Mouse (Mus musculus): ENCODE measurements at regions not wholly inside any gene's neighbourhood (a gene's known extent, or its start where the extent isn't known, plus 50 kb on each side); places are given as distances from the start of the nearest gene placed in this dataset.
A peak's percentile ranks its signal among the peaks of the same experiment; 100 is the strongest.
"Not testable (repeated sequence)": the region's sequence is repeated elsewhere in the genome, so short reads cannot be mapped to it uniquely, and the experiment has no call there.

DNA sequence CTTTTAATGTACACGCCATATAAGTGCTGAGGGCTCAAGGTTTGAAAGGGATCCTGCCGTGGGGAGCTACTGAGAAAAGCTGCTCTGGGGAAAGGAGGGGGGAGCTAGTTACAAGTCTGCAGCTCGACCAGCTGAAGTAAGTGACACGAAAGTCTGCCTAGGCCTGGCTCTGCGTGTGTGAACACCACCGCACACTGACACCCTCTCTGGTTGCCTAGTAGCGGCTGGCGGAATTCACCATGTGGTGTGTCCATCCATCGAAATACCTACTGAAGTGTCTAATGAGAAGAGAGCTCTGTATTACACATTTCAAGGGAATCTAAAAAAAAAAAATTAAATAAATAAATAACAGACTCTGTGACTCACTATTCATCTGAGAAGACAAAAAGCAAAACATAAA lies 813.4 kb downstream of the Diaph3 start:
- intact Hi-C loops (cut with DNase I): no loop called here
- no peak for DNase-seq

DNA sequence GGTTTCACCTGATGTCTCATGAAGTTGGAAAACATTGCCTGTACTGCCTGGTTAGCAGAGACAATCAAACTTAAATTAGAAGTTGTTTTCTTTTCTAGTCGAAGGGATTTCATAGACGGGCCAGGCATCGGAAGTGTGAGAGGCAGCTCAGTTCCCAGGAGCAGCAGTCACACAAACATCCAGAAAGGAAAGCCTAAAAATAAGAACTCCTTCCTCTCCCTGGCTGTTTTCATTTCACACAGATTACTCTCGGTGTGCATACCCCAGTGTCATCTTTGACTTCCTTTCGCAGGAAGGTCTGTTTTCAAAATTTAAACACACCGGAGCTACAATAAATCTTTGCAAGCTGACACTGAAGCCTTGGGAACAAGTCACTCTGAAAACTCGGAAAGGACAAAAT lies 818.7 kb downstream of the Diaph3 start:
- intact Hi-C loops (cut with DNase I): no loop called here
- DNase-seq: no peak

DNA sequence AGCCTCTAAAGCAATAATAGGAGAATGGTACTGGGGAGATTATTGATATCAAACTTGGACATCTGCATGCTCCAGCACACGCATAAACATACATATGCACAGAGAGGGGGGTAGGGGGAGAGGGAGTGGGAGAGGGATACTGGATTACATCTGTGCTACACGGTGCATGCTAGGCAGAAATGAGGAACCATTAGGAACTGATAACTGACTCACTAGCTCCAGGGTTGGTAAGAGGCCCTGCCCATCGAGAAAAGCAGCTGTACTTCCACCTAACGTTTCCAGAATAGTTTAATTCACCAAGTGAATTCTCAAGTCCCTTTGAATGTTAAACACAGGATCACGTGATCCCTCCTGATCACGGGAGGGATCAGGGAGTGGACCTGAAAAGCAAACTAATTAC lies 825.1 kb downstream of the Diaph3 start:
- intact Hi-C loops (cut with DNase I): no loop called here
- DNase-seq: no peak

GRCm38 (mm10) chr14:86308949-86309543 lies 832.0 kb downstream of the Diaph3 start:
- intact Hi-C loops (cut with DNase I): no loop called here
- DNase-seq: no peak

DNA sequence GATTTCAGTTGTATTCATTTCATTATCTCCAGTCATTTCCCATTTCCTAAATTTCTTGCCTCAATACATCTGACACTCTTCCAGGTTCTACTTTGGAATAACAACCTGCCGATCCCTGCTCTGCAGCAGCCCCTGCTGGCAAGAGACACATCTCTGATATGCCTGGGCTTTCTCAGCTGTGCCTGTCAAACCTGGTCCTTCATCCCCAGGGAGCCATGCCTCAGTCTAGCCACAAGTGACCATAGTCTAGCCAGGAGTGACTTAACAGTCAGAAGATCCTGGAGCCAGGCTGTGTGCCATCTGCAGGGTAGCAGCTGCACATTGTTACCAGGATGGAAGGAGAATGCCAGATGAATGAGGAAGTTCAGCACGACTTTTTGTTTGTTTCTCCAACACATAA lies 833.2 kb downstream of the Diaph3 start:
- DNase-seq: peak; percentile 19 to 20
- intact Hi-C loops (cut with DNase I): no loop called here

GRCm38 (mm10) chr14:86301666-86302065 lies 839.4 kb downstream of the Diaph3 start:
- DNase-seq: no peak
- intact Hi-C loops (cut with DNase I): no loop called here

DNA sequence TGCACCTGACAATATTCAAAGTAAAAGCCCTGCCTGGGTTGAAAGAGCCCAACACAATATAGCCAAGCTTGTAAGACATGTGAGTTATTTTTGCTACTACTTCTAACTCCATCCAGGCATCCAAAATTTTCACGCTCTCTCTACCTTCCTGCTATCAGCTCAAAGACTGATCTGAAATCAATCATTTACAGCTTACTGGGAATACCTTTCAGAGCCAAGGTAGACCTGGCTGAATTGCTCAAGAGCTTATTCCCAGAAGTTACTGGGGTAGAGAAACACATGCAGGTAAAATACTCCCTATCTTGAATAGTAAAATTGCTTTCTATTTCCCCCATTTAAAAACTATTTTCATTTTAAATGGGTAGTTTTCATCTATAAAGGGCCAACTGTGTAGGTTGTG lies 840.2 kb downstream of the Diaph3 start:
- intact Hi-C loops (cut with DNase I): no loop called here
- no peak for DNase-seq

DNA sequence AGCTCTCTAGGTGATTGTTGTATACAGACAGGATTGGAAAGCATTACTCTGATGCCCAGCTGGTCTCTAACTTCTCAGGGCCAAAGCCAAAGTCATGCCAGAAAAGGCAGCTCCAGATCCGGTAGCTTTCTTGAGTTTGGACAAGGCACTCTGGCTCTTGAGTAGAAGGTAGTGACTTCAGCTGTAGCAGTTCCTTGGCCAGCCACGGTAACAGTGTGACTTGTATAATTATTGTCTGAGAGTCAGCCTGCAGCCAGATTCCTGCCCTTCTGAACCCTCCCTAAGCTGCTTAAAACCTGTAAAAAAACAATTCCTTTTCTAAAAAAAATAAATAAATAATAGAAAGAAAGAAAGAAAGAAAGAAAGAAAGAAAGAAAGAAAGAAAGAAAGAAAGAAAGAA lies 843.0 kb downstream of the Diaph3 start:
- DNase-seq: no peak
- intact Hi-C loops (cut with DNase I): no loop called here

GRCm38 (mm10) chr14:86294606-86295005 lies 846.4 kb downstream of the Diaph3 start:
- DNase-seq; intact Hi-C loops (cut with DNase I): not testable (repeated sequence)

DNA sequence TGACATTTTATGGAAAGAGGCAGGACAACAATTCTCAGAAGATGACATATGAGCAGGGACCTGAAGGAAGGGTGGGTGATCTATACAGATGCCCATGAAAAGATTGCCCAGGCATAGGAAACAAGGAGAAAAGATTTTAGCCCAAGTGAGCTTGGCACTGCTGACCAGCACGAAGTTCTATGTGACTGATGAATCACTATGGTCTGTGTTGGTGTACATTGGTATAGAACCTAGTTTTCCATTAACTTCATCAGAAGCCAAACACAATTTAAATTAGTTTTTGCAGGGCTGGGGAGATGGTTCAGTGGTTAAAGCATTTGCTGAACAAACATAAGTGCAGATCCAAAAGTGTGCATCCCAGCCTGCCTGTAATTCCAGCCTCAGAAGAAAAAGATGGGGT lies 847.2 kb downstream of the Diaph3 start:
- no peak for DNase-seq
- intact Hi-C loops (cut with DNase I): no loop called here

DNA sequence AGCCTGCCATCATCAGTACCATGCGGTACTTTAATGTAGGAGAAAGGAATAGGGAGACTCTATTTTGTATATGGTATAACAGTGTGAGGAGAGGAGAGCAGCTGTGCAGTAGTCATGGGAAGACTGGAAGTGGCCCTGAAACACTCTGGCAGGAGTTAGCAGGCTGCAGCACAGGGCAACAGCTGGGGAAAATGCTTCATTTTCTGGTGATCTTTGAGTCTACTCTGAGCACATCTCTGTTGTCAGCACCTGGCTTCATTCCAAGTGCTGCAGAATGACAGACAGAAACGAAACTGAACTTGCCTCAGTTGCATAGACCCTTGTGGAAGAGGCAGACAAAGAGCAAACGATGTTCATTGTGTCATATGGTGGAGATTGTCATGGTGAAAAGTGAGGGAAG lies 847.7 kb downstream of the Diaph3 start:
- DNase-seq: no peak
- intact Hi-C loops (cut with DNase I): no loop called here

- intact Hi-C loops (cut with DNase I): no loop called here
- no peak for DNase-seq
Observed at GRCm38 (mm10) chr14:86290556-86290955, 850.5 kb downstream of the Diaph3 start.

- no peak for DNase-seq
- intact Hi-C loops (cut with DNase I): no loop called here
Observed at GRCm38 (mm10) chr14:86261640-86262230, 879.3 kb downstream of the Diaph3 start.

DNA sequence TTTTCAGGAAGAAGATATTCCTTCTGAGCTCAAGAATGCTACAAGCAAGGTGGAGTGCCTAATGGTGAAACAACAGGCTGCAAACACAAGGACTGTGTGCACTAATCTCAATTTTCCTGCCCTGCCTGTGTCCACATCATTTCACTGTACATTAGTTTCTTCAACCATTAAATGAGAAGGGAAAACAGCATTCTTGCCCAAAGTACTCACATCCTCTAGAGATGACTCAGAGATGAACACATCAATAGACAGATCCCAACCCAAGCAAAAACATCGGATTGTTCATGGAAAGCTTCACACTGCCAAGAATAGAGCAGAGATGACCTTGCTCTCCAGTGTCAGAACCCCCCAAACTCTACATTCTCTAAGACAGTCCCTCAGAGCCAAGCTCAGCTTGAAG lies 886.8 kb downstream of the Diaph3 start:
- intact Hi-C loops (cut with DNase I): no loop called here
- no peak for DNase-seq

DNA sequence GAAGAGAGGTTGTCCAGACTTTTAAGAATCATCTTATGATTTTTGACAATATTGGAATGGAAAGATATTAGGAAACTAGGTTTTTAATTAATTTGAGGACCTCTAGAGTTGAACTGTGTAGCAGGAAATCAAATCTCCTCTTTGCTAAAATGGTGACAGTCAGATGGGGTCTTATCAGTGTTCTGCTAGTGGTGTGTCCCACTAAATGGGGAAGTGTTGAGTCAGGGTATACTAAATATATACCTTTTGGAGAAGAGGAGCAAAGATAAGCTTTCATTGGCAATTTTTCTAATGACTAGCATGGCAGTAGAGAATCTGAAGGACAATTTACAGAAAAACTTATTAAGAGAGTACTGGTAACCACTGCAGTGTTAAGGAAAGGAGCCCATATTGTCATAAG lies 889.4 kb downstream of the Diaph3 start:
- DNase-seq: no peak
- intact Hi-C loops (cut with DNase I): no loop called here

- intact Hi-C loops (cut with DNase I): no loop called here
- no peak for DNase-seq
Observed at GRCm38 (mm10) chr14:86247686-86248085, 893.3 kb downstream of the Diaph3 start.

DNA sequence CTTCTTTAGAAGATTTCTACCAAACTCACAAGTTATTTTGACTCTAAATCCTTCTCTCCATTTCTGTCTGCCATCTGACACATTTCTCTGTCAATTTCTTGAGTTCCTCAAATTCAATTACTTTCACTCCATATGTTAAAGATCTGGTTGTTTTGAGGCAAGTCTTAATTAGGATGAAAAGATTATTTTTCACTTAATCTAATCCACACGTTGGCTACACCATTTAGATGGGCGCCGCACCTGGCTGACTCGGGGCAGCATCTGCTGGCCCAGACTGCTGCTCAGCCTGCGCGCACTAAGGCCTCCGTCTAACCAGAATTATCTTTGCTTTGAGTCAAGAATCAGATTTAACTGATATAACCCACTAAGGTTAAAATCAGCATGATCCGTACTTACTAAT lies 894.3 kb downstream of the Diaph3 start:
- intact Hi-C loops (cut with DNase I): no loop called here
- DNase-seq: no peak

DNA sequence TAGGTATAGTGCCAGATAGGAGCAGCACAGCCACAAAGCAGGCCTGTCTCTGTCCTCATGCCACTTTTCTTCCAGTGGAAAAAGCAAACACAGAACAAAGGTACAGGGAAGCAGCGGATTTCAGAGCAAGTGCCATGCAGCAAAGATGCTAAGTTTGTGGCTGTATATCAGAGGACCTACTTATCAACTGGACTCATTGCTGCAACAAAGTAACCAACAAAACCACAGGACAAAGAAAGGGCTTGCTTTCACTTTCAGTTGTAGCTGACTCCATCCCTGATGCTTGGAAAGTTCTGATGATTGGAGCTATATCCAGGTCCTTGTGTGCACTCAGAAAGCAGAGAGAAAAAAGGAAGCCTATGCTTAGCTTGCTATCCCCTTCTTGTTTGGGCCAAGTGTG lies 897.4 kb downstream of the Diaph3 start:
- intact Hi-C loops (cut with DNase I): no loop called here
- no peak for DNase-seq

DNA sequence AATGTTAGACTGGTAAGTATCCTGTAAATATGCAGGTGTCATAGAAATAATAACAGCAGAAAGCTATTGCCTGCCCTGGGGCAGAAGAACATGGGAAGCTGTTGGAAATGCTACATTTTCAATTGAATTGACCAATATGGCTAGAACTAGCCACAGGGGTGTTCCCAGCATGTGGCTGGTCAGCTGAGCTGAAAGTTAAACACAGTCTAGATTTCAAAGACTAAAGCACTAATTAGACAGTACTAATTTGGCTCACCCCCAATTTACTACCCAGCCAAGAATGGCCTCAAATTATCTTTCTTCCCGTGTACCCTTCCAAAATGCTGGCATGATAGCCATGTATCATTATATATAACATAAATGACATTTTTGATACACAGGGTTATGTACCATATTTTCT lies 898.2 kb downstream of the Diaph3 start:
- intact Hi-C loops (cut with DNase I): no loop called here
- no peak for DNase-seq

DNA sequence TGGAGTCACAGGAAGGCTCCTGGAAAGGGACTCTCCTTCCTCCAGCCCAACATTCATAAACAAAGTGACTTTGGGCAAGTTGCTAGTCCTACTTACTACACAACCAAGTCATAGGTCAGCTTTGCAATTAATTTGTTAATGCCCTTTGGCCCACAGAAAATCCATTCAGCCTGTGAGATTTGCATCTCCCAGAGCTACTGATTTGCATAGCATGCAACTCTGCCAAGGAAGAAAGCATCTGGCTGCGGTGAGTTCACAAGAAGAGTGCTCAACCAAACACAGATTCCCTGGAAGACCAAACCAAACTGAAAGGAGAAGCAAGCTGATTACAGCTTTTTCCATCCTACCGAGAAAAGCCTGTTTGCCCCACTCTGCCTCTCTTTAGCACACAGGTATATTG lies 901.9 kb downstream of the Diaph3 start:
- intact Hi-C loops (cut with DNase I): no loop called here
- no peak for DNase-seq

DNA sequence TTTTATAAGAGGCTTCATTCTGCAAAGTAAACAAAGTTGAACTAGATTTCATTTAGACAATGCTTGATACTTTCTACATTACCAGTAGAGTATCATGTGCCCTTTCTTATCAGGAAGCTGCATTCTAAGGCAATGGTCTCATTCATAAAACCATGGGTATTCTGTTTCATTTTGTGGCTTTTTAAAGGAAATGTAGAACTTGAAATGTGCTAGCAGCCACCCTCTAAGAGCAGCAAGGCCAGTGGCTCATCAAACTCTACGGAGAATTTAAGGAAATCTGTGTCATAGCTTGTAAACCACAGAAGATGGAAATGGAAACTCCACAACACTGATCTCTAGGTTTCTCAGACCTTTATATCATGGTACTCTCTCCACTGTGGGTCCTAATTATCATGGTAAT lies 907.7 kb downstream of the Diaph3 start:
- no peak for DNase-seq
- intact Hi-C loops (cut with DNase I): no loop called here

DNA sequence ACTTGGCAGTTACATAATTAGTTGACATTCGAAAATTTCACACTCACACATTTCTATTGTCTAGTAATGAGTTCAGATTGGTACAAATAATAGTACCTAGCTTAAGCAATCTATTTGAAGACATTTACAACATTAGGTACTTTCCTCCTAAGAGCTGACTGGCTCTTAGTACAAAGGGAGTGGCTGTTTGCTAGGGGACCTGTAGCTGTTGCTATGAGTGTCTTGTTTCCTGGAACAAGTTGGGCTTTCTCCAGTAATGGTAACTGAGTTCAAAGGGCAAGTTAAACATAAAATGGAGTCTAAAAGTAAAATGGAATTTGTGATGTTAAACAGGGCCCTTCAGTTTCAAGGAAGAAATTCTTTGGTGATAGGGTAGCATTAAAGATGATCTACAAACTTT lies 910.4 kb downstream of the Diaph3 start:
- intact Hi-C loops (cut with DNase I): no loop called here
- DNase-seq: no peak

GRCm38 (mm10) chr14:86229755-86230154 lies 911.3 kb downstream of the Diaph3 start:
- intact Hi-C loops (cut with DNase I): no loop called here
- DNase-seq: no peak

Measured in gastrocnemius, postnatal 36 days (tissue).